Mouse (Mus musculus): ENCODE measurements around the gene Gimap1. TPM values are rescaled to one million over a fixed set of nuclear protein-coding genes. Genes with fewer than 3 reads are reported as not detected.

Gimap1 gene
- total and polyA plus RNA-seq, 3 experiments = not detected

GRCm38 (mm10) chr6:48692962-48693361 lies 45.9 kb upstream of the Gimap1 start:
- no peaks in the 10 kb centered on the region for H3K9me3 ChIP-seq (replicated peaks; ENCODE audit: insufficient read depth, low read length)
- no peak for DNase-seq (ENCODE audit: low read depth, low spot score)
- H3K4me1 ChIP-seq (ENCODE audit: control insufficient read depth in 1 of 2, insufficient read depth in 2 of 2, low read length in 2 of 2) = no peaks in the 10 kb centered on the region
- no peaks in the 10 kb centered on the region for H3K79me2 ChIP-seq (ENCODE audit: control insufficient read depth, insufficient read depth, low read length, poor library complexity)
- no peaks in the 10 kb centered on the region for H3K36me3 ChIP-seq (ENCODE audit: control insufficient read depth in 1 of 2, insufficient read depth in 2 of 2, low read length in 2 of 2)
- H3K27ac ChIP-seq (ENCODE audit: control insufficient read depth, low read depth, low read length) = no peak overlapping the region
- no peak overlapping the region for H3K9ac ChIP-seq (ENCODE audit: control insufficient read depth, low read depth, low read length, poor library complexity, severe bottlenecking)
- no peak overlapping the region for H3K4me3 ChIP-seq (ENCODE audit: control insufficient read depth in 1 of 2, insufficient read depth in 1 of 2, low read depth in 2 of 2, low read length in 2 of 2)
- peaks cover 0 to 1% of the 10 kb centered on the region in 2 experiments; a peak in 1 of 4 replicates for H3K27me3 ChIP-seq (ENCODE audit: control insufficient read depth in 1 of 2, insufficient read depth in 2 of 2, low read length in 2 of 2)
- TF ChIP-seq JUND (IDR thresholded peaks at IDR 0.05; ENCODE audit: low read depth, low read length) = no peak
- no peak for TF ChIP-seq MAZ (IDR thresholded peaks at IDR 0.05; ENCODE audit: low read depth, low read length)
- TF ChIP-seq UBTF (IDR thresholded peaks at IDR 0.05; ENCODE audit: borderline replicate concordance, insufficient read depth, low read depth, low read length) = no peak
- TF ChIP-seq RAD21 (IDR thresholded peaks at IDR 0.05; ENCODE audit: low read depth, low read length) = no peak
- no peak for TF ChIP-seq NELFE (IDR thresholded peaks at IDR 0.05; ENCODE audit: low read depth, low read length)
- no peak for TF ChIP-seq SIN3A (IDR thresholded peaks at IDR 0.05; ENCODE audit: low read length)
- TF ChIP-seq E2F4 (IDR thresholded peaks at IDR 0.05; ENCODE audit: borderline replicate concordance, low read depth, low read length) = no peak
- TF ChIP-seq CHD1 (IDR thresholded peaks at IDR 0.05; ENCODE audit: low read depth, low read length) = no peak
- TF ChIP-seq RCOR1 (IDR thresholded peaks at IDR 0.05; ENCODE audit: low read depth, low read length) = no peak

GRCm38 (mm10) chr6:48696830-48697554 lies 41.9 kb upstream of the Gimap1 start:
- H3K9ac ChIP-seq (ENCODE audit: control insufficient read depth, low read depth, low read length, poor library complexity, severe bottlenecking) = no peak overlapping the region
- no peaks in the 10 kb centered on the region for H3K36me3 ChIP-seq (ENCODE audit: control insufficient read depth in 1 of 2, insufficient read depth in 2 of 2, low read length in 2 of 2)
- TF ChIP-seq CHD1 (IDR thresholded peaks at IDR 0.05; ENCODE audit: low read depth, low read length) (no peak), POLR2AphosphoS5 (IDR thresholded peaks at IDR 0.05; ENCODE audit: borderline replicate concordance, low read depth, low read length) (no peak), KAT2A (conservative IDR thresholded peaks at IDR 0.05; ENCODE audit: low read depth, low read length) (no peak), CTCF (IDR thresholded peaks at IDR 0.05 in 2 of 3, conservative IDR thresholded peaks at IDR 0.05 in 1 of 3; ENCODE audit: control insufficient read depth in 1 of 3, insufficient read depth in 1 of 3, low read depth in 2 of 3, low read length in 3 of 3, poor library complexity in 1 of 3, severe bottlenecking in 1 of 3) (no peak), MEF2A (IDR thresholded peaks at IDR 0.05; ENCODE audit: extremely low read depth, insufficient replicate concordance, low read depth, low read length, poor library complexity, severe bottlenecking) (no peak), ELF1 (IDR thresholded peaks at IDR 0.05; ENCODE audit: low read depth, low read length) (no peak), MXI1 (IDR thresholded peaks at IDR 0.05; ENCODE audit: low read depth, low read length) (no peak), RAD21 (IDR thresholded peaks at IDR 0.05; ENCODE audit: low read depth, low read length) (no peak), CHD2 (IDR thresholded peaks at IDR 0.05; ENCODE audit: low read length) (no peak), EP300 (IDR thresholded peaks at IDR 0.05; ENCODE audit: low read depth in 1 of 2, low read length in 2 of 2) (no peak), GABPA (IDR thresholded peaks at IDR 0.05; ENCODE audit: low read depth, low read length) (no peak), ZNF384 (IDR thresholded peaks at IDR 0.05; ENCODE audit: low read depth, low read length) (no peak)
- H3K4me1 ChIP-seq (ENCODE audit: control insufficient read depth in 1 of 2, insufficient read depth in 2 of 2, low read length in 2 of 2) = no peaks in the 10 kb centered on the region
- H3K4me3 ChIP-seq (ENCODE audit: control insufficient read depth in 1 of 2, insufficient read depth in 1 of 2, low read depth in 2 of 2, low read length in 2 of 2) = no peak overlapping the region
- H3K27ac ChIP-seq (ENCODE audit: control insufficient read depth, low read depth, low read length) = no peak overlapping the region
- H3K9me3 ChIP-seq (replicated peaks; ENCODE audit: insufficient read depth, low read length) = no peaks in the 10 kb centered on the region
- DNase-seq (ENCODE audit: low read depth, low spot score) = no peak
- H3K79me2 ChIP-seq (ENCODE audit: control insufficient read depth, insufficient read depth, low read length, poor library complexity) = no peaks in the 10 kb centered on the region
- no peaks in the 10 kb centered on the region for H3K27me3 ChIP-seq (ENCODE audit: control insufficient read depth in 1 of 2, insufficient read depth in 2 of 2, low read length in 2 of 2)
